Mouse (Mus musculus): ENCODE results near the gene Ttn. TPM values are rescaled to one million over a fixed set of nuclear protein-coding genes. Genes with fewer than 3 reads are reported as not detected.

The Ttn gene
- total and polyA plus RNA-seq, 2 experiments from 2014 or later: 0.22 to 0.81 TPM

GRCm38 (mm10) chr2:76929718-76930117 is 52.6 kb downstream of the Ttn start:
- DNase-seq: peak; percentile 88
- 3% methylated on average over 2 of the region's 2 CpGs for WGBS

GRCm38 (mm10) chr2:76928816-76929215 is 53.5 kb downstream of the Ttn start:
- Histone ChIP-seq H3K27me3 (ENCODE audit: insufficient read depth, low read length) (no peaks in the 10 kb centered on the region), H3K4me1 (ENCODE audit: insufficient read depth) (no peaks in the 10 kb centered on the region), H3K4me2 (ENCODE audit: low read depth) (no peak overlapping the region), H3K4me3 (ENCODE audit: low read depth, low read length) (no peak overlapping the region), H3K36me3 (ENCODE audit: insufficient read depth) (no peaks in the 10 kb centered on the region), H3K9me3 (ENCODE audit: low read length) (no peaks in the 10 kb centered on the region), H3K27ac (ENCODE audit: low read depth, low read length) (no peak overlapping the region; the same call in 1 of the 2 replicates), H3K9ac (no peak overlapping the region)
- DNase-seq (peak; percentile 72), ATAC-seq (peak; percentile 88)
- no peak for TF ChIP-seq CTCF (IDR thresholded peaks at IDR 0.05; ENCODE audit: low read depth)
- WGBS: 43% methylated on average over 3 of the region's 3 CpGs

More at GRCm38 (mm10) chr2:76929718-76930117, 52.6 kb downstream of the Ttn start:
- Histone ChIP-seq H3K27ac (ENCODE audit: low read depth, low read length) (no peak overlapping the region), H3K27me3 (ENCODE audit: insufficient read depth, low read length) (no peaks in the 10 kb centered on the region), H3K4me1 (ENCODE audit: insufficient read depth) (no peaks in the 10 kb centered on the region), H3K9ac (no peak overlapping the region), H3K4me2 (ENCODE audit: low read depth) (no peak overlapping the region), H3K4me3 (ENCODE audit: low read depth, low read length) (no peak overlapping the region), H3K9me3 (ENCODE audit: low read length) (no peaks in the 10 kb centered on the region), H3K36me3 (ENCODE audit: insufficient read depth) (no peaks in the 10 kb centered on the region)
- peak; percentile 95 for TF ChIP-seq CTCF (IDR thresholded peaks at IDR 0.05; ENCODE audit: low read depth)
- ATAC-seq: peak; percentile 38

GRCm38 (mm10) chr2:76928298-76928697 is 54.0 kb downstream of the Ttn start:
- Histone ChIP-seq H3K4me3 (ENCODE audit: low read depth, low read length) (no peak overlapping the region), H3K9ac (no peak overlapping the region), H3K4me1 (ENCODE audit: insufficient read depth) (no peaks in the 10 kb centered on the region), H3K4me2 (ENCODE audit: low read depth) (no peak overlapping the region), H3K27me3 (ENCODE audit: insufficient read depth, low read length) (no peaks in the 10 kb centered on the region), H3K36me3 (ENCODE audit: insufficient read depth) (no peaks in the 10 kb centered on the region), H3K27ac (ENCODE audit: low read depth, low read length) (no peak overlapping the region), H3K9me3 (ENCODE audit: low read length) (no peaks in the 10 kb centered on the region)
- no peak for TF ChIP-seq CTCF (IDR thresholded peaks at IDR 0.05; ENCODE audit: low read depth)
- DNase-seq: peak; percentile 10
- ATAC-seq: peak; percentile 30
- 75% methylated on average over 7 of the region's 7 CpGs for WGBS

- DNase-seq: no peak
- peak; percentile 38 for TF ChIP-seq CTCF (IDR thresholded peaks at IDR 0.05; ENCODE audit: low read depth)
- Histone ChIP-seq H3K27ac (ENCODE audit: low read depth, low read length) (no peak overlapping the region), H3K4me3 (ENCODE audit: low read depth, low read length) (no peak overlapping the region), H3K27me3 (ENCODE audit: insufficient read depth, low read length) (no peaks in the 10 kb centered on the region), H3K9me3 (ENCODE audit: low read length) (no peaks in the 10 kb centered on the region), H3K4me2 (ENCODE audit: low read depth) (no peak overlapping the region), H3K9ac (no peak overlapping the region), H3K36me3 (ENCODE audit: insufficient read depth) (no peaks in the 10 kb centered on the region), H3K4me1 (ENCODE audit: insufficient read depth) (no peaks in the 10 kb centered on the region)
- ATAC-seq: no peak
- WGBS: 69% methylated on average over 12 of the region's 12 CpGs
Measured at GRCm38 (mm10) chr2:76926927-76927326, 55.4 kb downstream of the Ttn start.

GRCm38 (mm10) chr2:76914959-76915358 is 67.4 kb downstream of the Ttn start:
- WGBS: 94% methylated on average over 10 of the region's 10 CpGs

GRCm38 (mm10) chr2:76908705-76909457 is 73.5 kb downstream of the Ttn start:
- 81% methylated on average over 15 of the region's 15 CpGs for WGBS
- no peaks in the 10 kb centered on the region for H3K36me3 ChIP-seq (ENCODE audit: insufficient read depth)
- H3K27me3 ChIP-seq (ENCODE audit: insufficient read depth, low read length): no peaks in the 10 kb centered on the region
- H3K4me1 ChIP-seq (ENCODE audit: insufficient read depth): no peaks in the 10 kb centered on the region
- ATAC-seq: no peak
- DNase-seq: no peak
- no peak overlapping the region for H3K4me2 ChIP-seq (ENCODE audit: low read depth)
- H3K4me3 ChIP-seq (ENCODE audit: low read depth, low read length): no peak overlapping the region
- H3K9me3 ChIP-seq (ENCODE audit: low read length): no peaks in the 10 kb centered on the region
- H3K27ac ChIP-seq (ENCODE audit: low read depth, low read length): no peak overlapping the region
- TF ChIP-seq CTCF (IDR thresholded peaks at IDR 0.05; ENCODE audit: low read depth): no peak
- H3K9ac ChIP-seq: no peak overlapping the region

More at GRCm38 (mm10) chr2:76914959-76915358, 67.4 kb downstream of the Ttn start:
- Histone ChIP-seq H3K36me3 (ENCODE audit: insufficient read depth) (no peaks in the 10 kb centered on the region), H3K4me2 (ENCODE audit: low read depth) (no peak overlapping the region), H3K9me3 (ENCODE audit: low read length) (no peaks in the 10 kb centered on the region), H3K9ac (no peak overlapping the region), H3K27me3 (ENCODE audit: insufficient read depth, low read length) (no peaks in the 10 kb centered on the region), H3K4me1 (ENCODE audit: insufficient read depth) (no peaks in the 10 kb centered on the region), H3K4me3 (ENCODE audit: low read depth, low read length) (no peak overlapping the region), H3K27ac (ENCODE audit: low read depth, low read length) (no peak overlapping the region)
- no peak for TF ChIP-seq CTCF (IDR thresholded peaks at IDR 0.05; ENCODE audit: low read depth)
- DNase-seq (no peak), ATAC-seq (no peak)

GRCm38 (mm10) chr2:76903351-76903750 is 79.0 kb downstream of the Ttn start:
- Histone ChIP-seq H3K27me3 (ENCODE audit: insufficient read depth, low read length) (no peaks in the 10 kb centered on the region), H3K27ac (ENCODE audit: low read depth, low read length) (no peak overlapping the region), H3K4me3 (ENCODE audit: low read depth, low read length) (no peak overlapping the region), H3K9me3 (ENCODE audit: low read length) (no peaks in the 10 kb centered on the region), H3K36me3 (ENCODE audit: insufficient read depth) (no peaks in the 10 kb centered on the region), H3K9ac (no peak overlapping the region), H3K4me2 (ENCODE audit: low read depth) (no peak overlapping the region), H3K4me1 (ENCODE audit: insufficient read depth) (no peaks in the 10 kb centered on the region)
- DNase-seq: no peak
- WGBS: 93% methylated on average over 11 of the region's 11 CpGs
- no peak for ATAC-seq
- no peak for TF ChIP-seq CTCF (IDR thresholded peaks at IDR 0.05; ENCODE audit: low read depth)
